Mouse (Mus musculus) megakaryocyte, embryonic 14.5 days (primary cell): Measurements from ENCODE around the gene Prim2.

Source experiments
- FLI1 ChIP-seq: IDR thresholded peaks from 2 replicates; pipeline ENCODE4 v1.6.1; 2012; ENCODE audit warnings: low read length, inconsistent platforms, mixed read lengths
- GATA1 ChIP-seq: IDR thresholded peaks from 3 replicates; pipeline ENCODE4 v1.6.1; 2012; ENCODE audit warnings: mixed read lengths, low read length, inconsistent platforms, borderline replicate concordance

DNA sequence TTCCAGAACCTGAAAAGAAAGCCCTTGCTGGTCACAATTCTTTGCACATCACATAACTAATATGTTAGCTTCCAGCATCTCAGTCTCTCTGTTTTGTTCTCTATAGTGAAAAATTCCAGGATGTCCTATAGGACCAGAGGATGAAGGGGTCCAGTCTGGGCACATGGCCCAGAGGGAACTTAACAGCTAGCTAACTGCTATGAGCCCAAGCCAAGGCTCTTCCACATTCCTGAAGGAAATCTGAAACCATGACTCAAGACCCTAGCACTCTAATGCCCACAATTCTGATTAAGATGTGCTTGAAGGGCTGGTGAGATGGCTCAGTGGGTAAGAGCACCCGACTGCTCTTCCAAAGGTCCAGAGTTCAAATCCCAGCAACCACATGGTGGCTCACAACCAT is 48.0 kb upstream of the Prim2 start:
- no peak for TF ChIP-seq GATA1
- no peak for TF ChIP-seq FLI1
